Mouse (Mus musculus) embryonic fibroblast, embryonic 13.5 days (primary cell): ENCODE results near the gene Rnft1.

ENCODE experiments used
- CTCF ChIP-seq: IDR thresholded peaks from 2 replicates; pipeline ENCODE4 v1.5.1; 2011; ENCODE audit warnings: mild to moderate bottlenecking, control low read depth, low read length, moderate library complexity, borderline replicate concordance; ENCODE audit not compliant: insufficient read depth
- POLR2A ChIP-seq: IDR thresholded peaks from 2 replicates; pipeline ENCODE4 v1.6.1; 2011; ENCODE audit warnings: low read depth, mild to moderate bottlenecking, control low read depth, low read length, moderate library complexity

GRCm38 (mm10) chr11:86517229-86517628 lies 32.8 kb downstream of the Rnft1 start:
- TF ChIP-seq CTCF (no peak), POLR2A (no peak)
